Mouse (Mus musculus) hindbrain, embryonic 15.5 days (tissue): ENCODE results near the gene Atg9a. TPM values are rescaled to one million over a fixed set of nuclear protein-coding genes. Genes with fewer than 3 reads are reported as not detected.

ENCODE experiments used
- microRNA-seq: library from miRNA; unstranded; fragments of <30 nt; microRNA quantifications from one replicate; pipeline ENCODE4, GENCODE M21; 2016
- polyA plus RNA-seq: library from polyadenylated mRNA; unstranded; fragments of >200 nt; fragmentation: Nextera tagmentation; extraction: Ambion mirVana; gene quantifications from 2 replicates; pipeline ENCODE4 v1.2.1, GENCODE M21; 2015

Atg9a gene
- polyA plus RNA-seq, 1 experiment from 2014 or later: 66.3 TPM

Small RNAs within 50 kb of the gene (microRNA-seq; reads per million reads assigned to microRNA genes)
- gene Gm27943: not detected

Other genes with a start within 250 kb of the Atg9a start
- 0.16 and 0.26 TPM in 2 replicates for gene Ihh, start 240.5 kb downstream of the Atg9a start, polyA plus RNA-seq
- 6.8 and 6.9 TPM in 2 replicates for gene Nhej1, start 67.0 kb downstream of the Atg9a start, polyA plus RNA-seq
- gene Slc23a3, start 58.3 kb downstream of the Atg9a start, polyA plus RNA-seq: not detected in 2 replicates
- gene Cnppd1, start 49.5 kb downstream of the Atg9a start, polyA plus RNA-seq: 48.2 and 52.3 TPM in 2 replicates
- gene Retreg2, start 49.4 kb downstream of the Atg9a start, polyA plus RNA-seq: 134 and 146 TPM in 2 replicates
- 40.1 and 40.2 TPM in 2 replicates for gene Zfand2b, start 23.6 kb downstream of the Atg9a start, polyA plus RNA-seq
- 45.1 and 48.4 TPM in 2 replicates for gene Abcb6, start 11.8 kb downstream of the Atg9a start, polyA plus RNA-seq
- gene Ankzf1, start within 50 bp of the Atg9a start, polyA plus RNA-seq: 23.2 and 24.2 TPM in 2 replicates
- gene Glb1l, start 18.6 kb upstream of the Atg9a start, polyA plus RNA-seq: 20.3 and 22.0 TPM in 2 replicates
- 146 and 147 TPM in 2 replicates for gene Stk16, start 18.6 kb upstream of the Atg9a start, polyA plus RNA-seq
- 26.8 and 28.1 TPM in 2 replicates for gene Tuba4a, start 27.7 kb upstream of the Atg9a start, polyA plus RNA-seq
- not detected in 2 replicates for gene A630095N17Rik, start 39.9 kb upstream of the Atg9a start, polyA plus RNA-seq
- gene Dnajb2, start 44.2 kb upstream of the Atg9a start, polyA plus RNA-seq: 72.5 and 85.0 TPM in 2 replicates
- gene Ptprn, start 72.3 kb upstream of the Atg9a start, polyA plus RNA-seq: 30.4 and 33.5 TPM in 2 replicates
- gene Resp18, start 86.2 kb upstream of the Atg9a start, polyA plus RNA-seq: 203 and 214 TPM in 2 replicates
- gene Dnpep, start 125.8 kb upstream of the Atg9a start, polyA plus RNA-seq: 140 and 145 TPM in 2 replicates
- 1.1 and 1.7 TPM in 2 replicates for gene Des, start 168.1 kb upstream of the Atg9a start, polyA plus RNA-seq
- gene Speg, start 183.1 kb upstream of the Atg9a start, polyA plus RNA-seq: 22.4 and 25.0 TPM in 2 replicates
- gene Gmppa, start 243.7 kb upstream of the Atg9a start, polyA plus RNA-seq: 73.8 and 79.0 TPM in 2 replicates